Mouse (Mus musculus): ENCODE data around the gene Cdk14. TPM values are rescaled to one million over a fixed set of nuclear protein-coding genes. Genes with fewer than 3 reads are reported as not detected.

Gene Cdk14
- polyA plus RNA-seq, 1 experiment = 48.5 TPM

GRCm38 (mm10) chr5:5265861-5266786 is 154.0 kb downstream of the Cdk14 start:
- Histone ChIP-seq H3K4me3 (replicated peaks; ENCODE audit: insufficient read depth, low read depth, low read length) (no peak overlapping the region), H3K27ac (ENCODE audit: insufficient read depth, low read length) (no peak overlapping the region), H3K27me3 (ENCODE audit: control insufficient read depth, insufficient read depth, low read length) (no peaks in the 10 kb centered on the region), H3K4me1 (ENCODE audit: control insufficient read depth, insufficient read depth, low read length) (peaks cover 3% of the 10 kb centered on the region; the same call in 1 of the 2 replicates)
- TF ChIP-seq POLR2A (IDR thresholded peaks at IDR 0.05; ENCODE audit: borderline replicate concordance, insufficient read depth, low read length) (no peak), CTCF (IDR thresholded peaks at IDR 0.05; ENCODE audit: borderline replicate concordance, insufficient read depth, low read depth, low read length) (peak; percentile 39; the same call in 1 of the 2 replicates)
- DNase-seq = peak; percentile 33 to 51
- WGBS = 33% methylated on average over 10 of the region's 10 CpGs

- H3K27ac ChIP-seq (ENCODE audit: insufficient read depth, low read length) = no peak overlapping the region
- H3K4me1 ChIP-seq (ENCODE audit: control insufficient read depth, insufficient read depth, low read length) = peaks cover 3% of the 10 kb centered on the region; the same call in 1 of the 2 replicates
- DNase-seq = peak; percentile 10 to 17
- 28% methylated on average over 8 of the region's 8 CpGs for WGBS
- TF ChIP-seq CTCF (IDR thresholded peaks at IDR 0.05; ENCODE audit: borderline replicate concordance, insufficient read depth, low read depth, low read length) (no peak), POLR2A (IDR thresholded peaks at IDR 0.05; ENCODE audit: borderline replicate concordance, insufficient read depth, low read length) (no peak)
- no peak overlapping the region for H3K4me3 ChIP-seq (replicated peaks; ENCODE audit: insufficient read depth, low read depth, low read length)
- no peaks in the 10 kb centered on the region for H3K27me3 ChIP-seq (ENCODE audit: control insufficient read depth, insufficient read depth, low read length)
These were observed 154.7 kb downstream of the Cdk14 start for GRCm38 (mm10) chr5:5265401-5265841.

- no peak overlapping the region for H3K4me3 ChIP-seq (replicated peaks; ENCODE audit: insufficient read depth, low read depth, low read length)
- no peak for DNase-seq
- H3K4me1 ChIP-seq (ENCODE audit: control insufficient read depth, insufficient read depth, low read length) = peaks cover 3% of the 10 kb centered on the region; the same call in 1 of the 2 replicates
- no peak for TF ChIP-seq CTCF (IDR thresholded peaks at IDR 0.05; ENCODE audit: borderline replicate concordance, insufficient read depth, low read depth, low read length)
- TF ChIP-seq POLR2A (IDR thresholded peaks at IDR 0.05; ENCODE audit: borderline replicate concordance, insufficient read depth, low read length) = no peak
- WGBS = 86% methylated on average over 2 of the region's 2 CpGs
- no peak overlapping the region for H3K27ac ChIP-seq (ENCODE audit: insufficient read depth, low read length)
- H3K27me3 ChIP-seq (ENCODE audit: control insufficient read depth, insufficient read depth, low read length) = no peaks in the 10 kb centered on the region
These were observed 155.4 kb downstream of the Cdk14 start for GRCm38 (mm10) chr5:5264712-5265111.

GRCm38 (mm10) chr5:5261725-5262296 is 158.3 kb downstream of the Cdk14 start:
- Histone ChIP-seq H3K4me3 (replicated peaks; ENCODE audit: insufficient read depth, low read depth, low read length) (no peak overlapping the region), H3K27ac (ENCODE audit: insufficient read depth, low read length) (no peak overlapping the region), H3K27me3 (ENCODE audit: control insufficient read depth, insufficient read depth, low read length) (no peaks in the 10 kb centered on the region), H3K4me1 (ENCODE audit: control insufficient read depth, insufficient read depth, low read length) (peaks cover 3% of the 10 kb centered on the region; the same call in 1 of the 2 replicates)
- 74% methylated on average over 14 of the region's 14 CpGs for WGBS
- TF ChIP-seq POLR2A (IDR thresholded peaks at IDR 0.05; ENCODE audit: borderline replicate concordance, insufficient read depth, low read length) (no peak), CTCF (IDR thresholded peaks at IDR 0.05; ENCODE audit: borderline replicate concordance, insufficient read depth, low read depth, low read length) (no peak)
- DNase-seq = no peak

GRCm38 (mm10) chr5:5260966-5261724 is 159.0 kb downstream of the Cdk14 start:
- 37% methylated on average over 14 of the region's 14 CpGs for WGBS

GRCm38 (mm10) chr5:5260309-5260708 is 159.8 kb downstream of the Cdk14 start:
- TF ChIP-seq POLR2A (IDR thresholded peaks at IDR 0.05; ENCODE audit: borderline replicate concordance, insufficient read depth, low read length) = no peak
- TF ChIP-seq CTCF (IDR thresholded peaks at IDR 0.05; ENCODE audit: borderline replicate concordance, insufficient read depth, low read depth, low read length) = no peak
- no peak overlapping the region for H3K4me3 ChIP-seq (replicated peaks; ENCODE audit: insufficient read depth, low read depth, low read length)
- peaks cover 3% of the 10 kb centered on the region; the same call in 1 of the 2 replicates for H3K4me1 ChIP-seq (ENCODE audit: control insufficient read depth, insufficient read depth, low read length)
- H3K27me3 ChIP-seq (ENCODE audit: control insufficient read depth, insufficient read depth, low read length) = no peaks in the 10 kb centered on the region
- WGBS = 82% methylated on average over 7 of the region's 7 CpGs
- no peak overlapping the region for H3K27ac ChIP-seq (ENCODE audit: insufficient read depth, low read length)
- no peak for DNase-seq

More at GRCm38 (mm10) chr5:5260966-5261724, 159.0 kb downstream of the Cdk14 start:
- H3K27me3 ChIP-seq (ENCODE audit: control insufficient read depth, insufficient read depth, low read length) = no peaks in the 10 kb centered on the region
- TF ChIP-seq CTCF (IDR thresholded peaks at IDR 0.05; ENCODE audit: borderline replicate concordance, insufficient read depth, low read depth, low read length) = no peak
- no peak for TF ChIP-seq POLR2A (IDR thresholded peaks at IDR 0.05; ENCODE audit: borderline replicate concordance, insufficient read depth, low read length)
- peaks cover 3% of the 10 kb centered on the region; the same call in 1 of the 2 replicates for H3K4me1 ChIP-seq (ENCODE audit: control insufficient read depth, insufficient read depth, low read length)
- DNase-seq = no peak
- no peak overlapping the region for H3K4me3 ChIP-seq (replicated peaks; ENCODE audit: insufficient read depth, low read depth, low read length)
- no peak overlapping the region for H3K27ac ChIP-seq (ENCODE audit: insufficient read depth, low read length)

- 82% methylated on average over 6 of the region's 6 CpGs for WGBS
- no peaks in the 10 kb centered on the region for H3K27me3 ChIP-seq (ENCODE audit: control insufficient read depth, insufficient read depth, low read length)
- no peak overlapping the region for H3K4me3 ChIP-seq (replicated peaks; ENCODE audit: insufficient read depth, low read depth, low read length)
- no peak overlapping the region for H3K27ac ChIP-seq (ENCODE audit: insufficient read depth, low read length)
- TF ChIP-seq POLR2A (IDR thresholded peaks at IDR 0.05; ENCODE audit: borderline replicate concordance, insufficient read depth, low read length) (no peak), CTCF (IDR thresholded peaks at IDR 0.05; ENCODE audit: borderline replicate concordance, insufficient read depth, low read depth, low read length) (no peak)
- no peak for DNase-seq
- no peaks in the 10 kb centered on the region for H3K4me1 ChIP-seq (ENCODE audit: control insufficient read depth, insufficient read depth, low read length)
These were observed 165.7 kb downstream of the Cdk14 start for GRCm38 (mm10) chr5:5254391-5254790.

Measured in cerebellum, adult 2 months (tissue).